Mouse (Mus musculus): ENCODE measurements around the gene Slc26a9.
A peak's percentile ranks its signal among the peaks of the same experiment; 100 is the strongest.

The Slc26a9 gene

DNA sequence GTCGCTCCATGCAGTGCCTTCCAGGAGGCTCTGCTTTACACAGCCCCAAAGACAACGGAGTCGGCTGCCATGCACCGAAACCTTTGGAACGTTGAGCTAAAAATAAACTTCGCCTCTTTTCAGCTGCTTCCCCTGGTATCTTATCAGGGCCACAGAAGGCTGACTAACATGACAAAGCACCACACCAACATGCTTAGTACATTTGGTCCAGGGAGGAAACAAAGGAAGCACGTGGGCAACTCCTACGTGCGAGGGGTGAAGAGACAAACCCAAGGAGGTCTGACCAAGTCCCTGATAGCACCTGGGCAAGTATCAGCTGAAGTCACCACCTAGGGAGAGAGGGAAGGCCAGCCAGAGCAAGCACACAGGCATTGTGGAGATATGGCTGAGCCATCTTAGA, 7.3 kb upstream of the Slc26a9 start:
- no peak for DNase-seq (ENCODE audit: low read depth)

- no peak for DNase-seq (ENCODE audit: low read depth)
Measured at GRCm38 (mm10) chr1:131737269-131737668, 6.6 kb upstream of the Slc26a9 start.

DNA sequence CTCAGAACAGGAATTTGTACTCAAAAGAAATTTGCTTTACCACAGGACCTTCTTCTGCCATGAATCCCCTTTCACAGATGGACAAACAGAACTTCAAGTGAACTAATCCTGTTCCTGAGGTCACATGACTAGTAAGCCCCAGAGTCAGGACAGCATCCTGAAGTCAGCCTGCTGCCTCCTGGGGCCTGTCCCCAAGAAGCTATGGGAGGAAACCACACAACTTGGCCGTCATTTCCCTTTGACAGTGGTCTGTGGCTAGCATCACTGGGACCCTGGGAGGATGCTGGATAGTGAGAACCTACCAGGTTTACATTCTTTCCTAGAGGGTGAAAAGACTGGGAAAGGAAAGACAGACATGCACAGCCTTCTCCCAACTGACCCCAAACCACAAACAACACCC, 5.1 kb upstream of the Slc26a9 start:
- no peak for DNase-seq (ENCODE audit: low read depth)

- no peak for DNase-seq (ENCODE audit: low read depth)
Measured at GRCm38 (mm10) chr1:131739481-131740160, 4.2 kb upstream of the Slc26a9 start.

DNA sequence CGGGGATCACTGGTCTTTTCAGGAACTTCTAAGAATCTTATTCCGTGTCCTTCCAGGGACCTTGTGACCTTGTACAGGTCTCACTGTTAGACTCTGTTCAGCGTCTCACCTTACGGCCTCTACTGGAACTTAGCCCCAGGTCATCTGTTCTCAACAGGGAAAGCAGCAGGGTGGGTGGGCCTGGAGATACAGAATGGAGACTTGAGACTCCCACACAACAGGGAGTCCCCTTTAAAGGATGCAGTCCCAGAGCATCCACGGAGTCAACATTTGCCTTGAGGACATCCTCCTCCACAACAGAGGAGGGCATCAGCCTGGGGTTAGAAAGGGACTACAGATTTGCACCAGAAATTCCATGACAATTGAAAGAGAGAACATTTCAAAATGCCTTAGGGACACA, 1.6 kb downstream of the Slc26a9 start:
- no peak for DNase-seq (ENCODE audit: low read depth)

GRCm38 (mm10) chr1:131747761-131748160, 3.9 kb downstream of the Slc26a9 start:
- no peak for DNase-seq (ENCODE audit: low read depth)

DNA sequence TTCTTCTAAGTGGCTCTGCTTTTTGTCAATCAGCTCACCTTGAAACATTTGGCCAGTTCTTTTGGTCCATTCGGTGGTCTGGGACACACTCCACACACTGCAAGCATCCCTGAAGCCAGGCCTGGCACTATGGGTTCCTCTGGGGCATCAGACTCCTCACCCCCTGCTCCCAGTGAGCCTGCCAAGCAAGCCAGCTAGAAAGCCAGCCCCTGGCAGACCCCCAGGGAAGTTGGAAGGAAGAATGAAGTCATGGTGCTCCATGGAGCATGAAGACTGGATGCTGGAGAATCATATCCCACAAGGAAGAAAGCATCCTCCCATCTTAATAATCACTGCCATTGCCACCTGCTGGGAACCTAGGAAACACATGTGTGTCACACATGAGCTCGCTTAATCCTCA, 4.8 kb downstream of the Slc26a9 start:
- DNase-seq (ENCODE audit: low read depth): no peak

- no peak for DNase-seq (ENCODE audit: low read depth)
Measured at GRCm38 (mm10) chr1:131749706-131750545, 6.1 kb downstream of the Slc26a9 start.

DNA sequence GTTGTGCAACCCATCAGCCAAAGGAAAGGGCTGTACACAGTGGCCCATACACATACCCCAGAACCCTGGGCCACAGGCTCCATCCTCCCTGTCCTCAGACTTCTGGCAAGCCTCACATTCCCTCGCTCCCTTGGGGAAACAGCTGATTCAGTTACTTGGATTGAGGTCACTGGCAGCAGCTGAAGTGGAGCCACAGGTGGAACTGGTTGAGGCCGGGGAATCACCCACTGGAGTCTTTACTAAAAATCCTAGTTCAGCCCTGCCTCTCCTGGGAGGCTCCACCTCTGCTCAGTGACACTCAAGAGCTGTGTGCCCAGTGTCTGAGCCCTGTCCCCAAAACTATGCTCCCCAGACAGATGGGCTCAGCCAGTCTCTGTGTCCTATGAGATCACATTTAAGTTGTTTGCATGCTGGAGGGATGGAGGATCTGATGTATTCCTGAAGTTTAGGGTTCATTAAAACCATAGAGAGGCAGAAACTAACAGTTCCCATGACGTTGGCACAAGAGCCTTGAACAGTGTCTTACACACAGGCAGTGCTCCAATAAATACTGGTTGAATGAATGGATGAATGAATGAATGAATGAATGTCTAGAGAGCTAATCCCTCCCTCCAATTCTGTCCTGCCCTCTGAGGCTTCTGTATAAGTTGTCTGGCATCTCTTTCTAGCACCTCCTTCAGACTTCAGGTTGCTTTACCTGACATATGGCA, 7.5 kb downstream of the Slc26a9 start:
- DNase-seq (ENCODE audit: low read depth): no peak

GRCm38 (mm10) chr1:131751891-131752311, 8.1 kb downstream of the Slc26a9 start:
- DNase-seq (ENCODE audit: low read depth): no peak

DNA sequence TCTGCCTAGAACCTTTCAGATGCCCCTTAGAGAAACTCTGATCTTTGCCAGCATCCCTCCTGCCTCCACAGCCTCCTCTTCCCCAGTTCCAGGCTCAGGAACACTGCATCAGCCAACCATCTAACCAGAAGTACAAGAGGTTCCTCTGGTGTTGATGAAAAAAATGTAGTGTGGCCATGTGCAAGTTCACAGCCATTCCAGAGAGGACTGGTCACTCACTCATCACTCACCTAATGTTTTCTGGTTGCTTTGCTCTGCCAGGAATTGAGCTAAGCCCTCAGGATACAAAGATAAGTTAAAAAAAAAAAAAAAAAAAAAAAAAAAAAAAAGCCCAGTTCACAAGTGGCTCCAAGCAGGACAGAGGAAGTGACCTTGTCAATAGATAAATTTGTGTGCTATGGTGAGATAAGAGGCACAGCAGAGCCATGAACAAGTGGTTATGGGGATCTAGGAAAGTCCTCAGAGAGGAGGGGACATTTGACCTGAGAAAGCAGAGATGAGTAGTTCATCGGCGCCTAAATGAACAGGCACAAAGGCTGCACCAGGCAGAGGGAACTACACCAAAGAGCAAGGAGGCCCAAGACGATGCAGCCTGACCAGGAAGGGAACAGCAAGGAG, 10.5 kb downstream of the Slc26a9 start:
- no peak for DNase-seq (ENCODE audit: low read depth)

DNA sequence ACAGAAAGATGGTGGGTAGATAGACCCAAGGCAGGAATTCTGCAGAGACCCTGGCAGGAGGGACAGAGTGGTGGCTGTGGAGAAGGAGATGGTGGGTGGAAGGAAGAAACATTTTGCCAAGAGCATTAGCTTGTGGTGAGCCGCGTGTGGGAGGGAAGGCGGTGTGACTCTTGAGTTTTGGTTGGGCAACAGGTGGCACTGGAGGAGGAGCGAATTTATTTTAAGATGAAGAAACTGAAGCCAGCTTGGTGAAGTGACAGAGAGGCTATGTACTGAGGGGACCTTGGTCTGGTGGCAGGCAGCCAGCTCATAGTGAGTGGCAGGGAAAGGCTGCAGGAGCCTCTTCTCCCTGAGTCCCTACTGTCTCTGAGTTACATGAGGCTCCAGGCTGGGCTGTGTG, 11.1 kb downstream of the Slc26a9 start:
- DNase-seq (ENCODE audit: low read depth): no peak

DNA sequence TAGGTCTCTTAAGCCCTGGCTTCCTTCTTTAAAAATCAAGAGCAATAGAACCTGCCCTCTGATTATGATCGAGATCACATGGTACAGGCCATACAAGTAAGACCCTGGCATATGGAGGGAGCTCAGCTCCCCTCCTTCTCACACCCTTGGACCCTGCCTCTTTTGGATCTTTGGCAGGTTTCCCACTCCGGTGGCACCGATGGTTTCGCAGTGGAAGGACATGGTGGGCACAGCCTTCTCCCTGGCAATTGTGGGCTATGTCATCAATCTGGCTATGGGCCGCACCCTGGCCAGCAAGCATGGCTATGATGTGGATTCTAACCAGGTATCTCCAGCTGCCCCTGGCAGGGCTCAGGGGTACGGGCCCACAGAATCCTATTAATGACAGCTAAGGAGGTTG, 13.4 kb downstream of the Slc26a9 start:
- no peak for DNase-seq (ENCODE audit: low read depth)

GRCm38 (mm10) chr1:131758796-131759195, 15.0 kb downstream of the Slc26a9 start:
- DNase-seq (ENCODE audit: low read depth): no peak

GRCm38 (mm10) chr1:131759667-131760427, 16.0 kb downstream of the Slc26a9 start:
- DNase-seq (ENCODE audit: low read depth): no peak

- DNase-seq (ENCODE audit: low read depth): no peak
Measured at GRCm38 (mm10) chr1:131760428-131760820, 16.6 kb downstream of the Slc26a9 start.

DNA sequence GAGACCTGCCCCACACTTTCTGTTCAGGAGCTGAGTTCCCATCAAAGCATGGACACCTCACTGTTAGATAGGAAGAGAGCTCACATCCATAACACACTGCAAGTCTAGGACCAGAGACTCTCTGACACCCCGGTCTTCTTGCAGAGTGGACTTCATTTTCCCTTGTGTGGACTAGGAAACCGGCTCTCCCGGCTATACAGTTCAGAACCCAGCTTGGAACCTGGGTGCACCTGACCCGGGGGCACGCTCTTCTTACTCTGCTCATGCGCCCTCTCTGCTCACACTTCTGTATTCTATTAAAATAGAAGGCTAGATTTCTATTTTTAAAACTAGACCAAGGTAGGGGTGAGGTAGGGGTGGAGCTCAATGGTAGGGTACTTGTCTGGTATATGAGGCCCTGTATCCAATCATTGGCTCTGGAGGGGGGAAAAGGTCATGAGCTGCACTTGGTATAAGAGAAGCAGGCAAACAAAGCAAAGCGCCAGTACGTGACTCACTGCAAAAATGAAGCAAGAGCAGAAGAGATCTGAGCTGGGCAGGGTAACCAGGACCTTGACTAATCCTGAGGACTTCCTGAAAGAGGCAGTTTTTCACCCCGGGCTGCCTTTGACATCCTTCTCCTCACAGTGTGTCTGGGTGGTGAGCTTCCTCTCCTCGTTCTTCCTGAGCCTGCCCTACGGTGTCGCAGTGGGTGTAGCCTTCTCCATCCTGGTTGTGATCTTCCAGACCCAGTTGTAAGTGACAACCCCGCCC, 17.4 kb downstream of the Slc26a9 start:
- DNase-seq (ENCODE audit: low read depth): no peak

DNA sequence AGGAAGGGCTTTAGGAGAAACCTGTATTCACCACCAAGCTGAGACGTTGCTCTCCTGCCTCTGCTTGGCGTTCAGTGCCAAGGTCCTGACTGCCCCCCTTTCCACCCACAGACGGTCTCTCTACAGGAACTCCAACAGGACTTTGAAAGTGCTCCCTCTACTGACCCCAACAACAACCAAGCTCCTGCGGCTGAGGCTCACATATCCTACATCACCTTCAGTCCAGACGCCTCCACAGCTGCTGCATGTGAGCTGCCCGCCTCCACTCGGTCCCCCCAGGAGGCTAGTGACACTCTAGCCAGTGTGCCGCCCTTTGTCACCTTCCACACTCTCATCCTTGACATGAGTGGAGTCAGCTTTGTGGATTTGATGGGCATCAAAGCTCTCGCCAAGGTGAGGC, 19.9 kb downstream of the Slc26a9 start:
- DNase-seq (ENCODE audit: low read depth): no peak

- no peak for DNase-seq (ENCODE audit: low read depth)
Measured at GRCm38 (mm10) chr1:131764581-131765338, 20.9 kb downstream of the Slc26a9 start.

DNA sequence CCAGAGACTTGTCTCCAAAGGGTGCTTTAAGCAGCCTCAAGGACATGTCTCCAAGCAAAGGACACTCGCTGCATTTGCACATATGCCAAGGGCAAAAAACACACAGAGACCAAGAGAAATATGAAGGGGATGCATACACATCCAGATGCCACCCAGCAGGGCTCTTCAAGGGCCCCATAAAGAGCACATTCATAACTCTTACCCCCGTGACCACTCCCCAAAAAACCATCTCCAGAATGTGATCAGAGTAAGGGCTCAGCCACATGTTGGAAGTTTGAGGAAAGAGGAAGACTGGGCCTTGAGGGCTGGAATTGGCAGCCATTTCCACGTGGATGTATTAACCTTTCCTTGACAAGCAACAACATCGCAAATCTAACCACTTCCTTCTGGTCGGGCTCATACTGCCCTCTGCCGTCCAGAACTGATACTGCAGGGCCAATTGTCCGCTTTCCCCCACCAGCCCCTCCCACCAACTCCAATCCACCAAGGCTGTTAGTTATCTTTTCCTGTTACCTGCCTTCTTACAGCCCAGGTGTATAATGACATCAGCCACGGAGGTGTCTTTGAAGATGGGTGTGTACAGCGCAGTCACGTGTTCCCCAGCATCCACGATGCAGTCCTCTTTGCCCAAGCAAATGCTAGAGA, 21.7 kb downstream of the Slc26a9 start:
- peak; percentile 85 for DNase-seq (ENCODE audit: low read depth)
